Mouse (Mus musculus) megakaryocyte, embryonic 14.5 days (primary cell): ENCODE data around the gene Nrf1. TPM values are rescaled to one million over a fixed set of nuclear protein-coding genes. Genes with fewer than 3 reads are reported as not detected.

Experiments used
- H3K27me3 ChIP-seq: replicated peaks from 2 replicates; pipeline ENCODE3; 2012; ENCODE audit warnings: inconsistent platforms
- H3K36me3 ChIP-seq: replicated peaks from 2 replicates; pipeline ENCODE3; 2012; ENCODE audit warnings: low read length, inconsistent platforms, mixed read lengths
- H3K4me1 ChIP-seq: 2 replicates; pipeline ENCODE4 v1.6.1; 2012; ENCODE audit warnings: inconsistent platforms
- H3K4me3 ChIP-seq: replicated peaks from 2 replicates; pipeline ENCODE3; 2012; ENCODE audit warnings: moderate library complexity, mild to moderate bottlenecking, inconsistent platforms
- H3K9me3 ChIP-seq: 2 replicates; pipeline ENCODE4 v1.6.1; 2012; ENCODE audit warnings: inconsistent platforms
- FLI1 ChIP-seq: IDR thresholded peaks from 2 replicates; pipeline ENCODE4 v1.6.1; 2012; ENCODE audit warnings: low read length, inconsistent platforms, mixed read lengths
- GATA1 ChIP-seq: IDR thresholded peaks from 3 replicates; pipeline ENCODE4 v1.6.1; 2012; ENCODE audit warnings: mixed read lengths, low read length, inconsistent platforms, borderline replicate concordance
- polyA plus RNA-seq: library from polyadenylated mRNA; stranded (reverse); fragments of >175 nt; gene quantifications from 2 replicates; pipeline ENCODE4 v1.2.3, GENCODE M21; 2012; ENCODE audit warnings: low replicate concordance; ENCODE audit not compliant: insufficient read depth

The Nrf1 gene
- polyA plus RNA-seq, 1 experiment = 7.3 TPM

- H3K4me1 ChIP-seq = peaks cover 7% of the 10 kb centered on the region
- H3K4me3 ChIP-seq = no peak overlapping the region
- no peaks in the 10 kb centered on the region for H3K36me3 ChIP-seq
- peaks cover 5% of the 10 kb centered on the region for H3K9me3 ChIP-seq
- TF ChIP-seq FLI1 = no peak
- TF ChIP-seq GATA1 = no peak
- H3K27me3 ChIP-seq = peaks cover 4% of the 10 kb centered on the region
Observed at GRCm38 (mm10) chr6:30026799-30027198, 21.0 kb upstream of the Nrf1 start.

- Histone ChIP-seq H3K4me1 (peaks cover 7% of the 10 kb centered on the region), H3K4me3 (no peak overlapping the region), H3K9me3 (no peaks in the 10 kb centered on the region), H3K27me3 (peaks cover 4% of the 10 kb centered on the region), H3K36me3 (no peaks in the 10 kb centered on the region)
- TF ChIP-seq FLI1 = no peak
- no peak for TF ChIP-seq GATA1
Observed at GRCm38 (mm10) chr6:30028358-30028757, 19.4 kb upstream of the Nrf1 start.

GRCm38 (mm10) chr6:30035112-30035511 is 12.7 kb upstream of the Nrf1 start:
- Histone ChIP-seq H3K9me3 (no peaks in the 10 kb centered on the region), H3K36me3 (no peaks in the 10 kb centered on the region), H3K4me3 (no peak overlapping the region), H3K27me3 (no peaks in the 10 kb centered on the region), H3K4me1 (peaks cover 9% of the 10 kb centered on the region)
- TF ChIP-seq FLI1 (no peak), GATA1 (no peak)

- TF ChIP-seq FLI1 = no peak
- TF ChIP-seq GATA1 = no peak
- H3K4me3 ChIP-seq = no peak overlapping the region
Observed at GRCm38 (mm10) chr6:30041498-30041897, 6.3 kb upstream of the Nrf1 start.

GRCm38 (mm10) chr6:30042483-30042882 is 5.3 kb upstream of the Nrf1 start:
- peak overlapping the region; percentile 79 for H3K4me3 ChIP-seq
- TF ChIP-seq FLI1 (no peak), GATA1 (no peak; the same call in 2 of the 3 replicates)
- H3K9me3 ChIP-seq = no peaks in the 10 kb centered on the region
- no peaks in the 10 kb centered on the region for H3K27me3 ChIP-seq
- H3K4me1 ChIP-seq = peaks cover 43% of the 10 kb centered on the region
- H3K36me3 ChIP-seq = peaks cover 6% of the 10 kb centered on the region

More at GRCm38 (mm10) chr6:30041498-30041897, 6.3 kb upstream of the Nrf1 start:
- Histone ChIP-seq H3K36me3 (peaks cover 6% of the 10 kb centered on the region), H3K4me1 (peaks cover 39% of the 10 kb centered on the region), H3K27me3 (no peaks in the 10 kb centered on the region), H3K9me3 (no peaks in the 10 kb centered on the region)

GRCm38 (mm10) chr6:30048163-30048500 is 344 bp downstream of the Nrf1 start:
- peaks cover 56% of the 10 kb centered on the region for H3K4me1 ChIP-seq
- TF ChIP-seq FLI1 (no peak), GATA1 (no peak)
- no peaks in the 10 kb centered on the region for H3K9me3 ChIP-seq
- peaks cover 11% of the 10 kb centered on the region for H3K36me3 ChIP-seq
- no peaks in the 10 kb centered on the region for H3K27me3 ChIP-seq
- H3K4me3 ChIP-seq = peak overlapping the region; percentile 96

GRCm38 (mm10) chr6:30048501-30049353 is 939 bp downstream of the Nrf1 start:
- Histone ChIP-seq H3K27me3 (no peaks in the 10 kb centered on the region), H3K9me3 (no peaks in the 10 kb centered on the region), H3K4me1 (peaks cover 58% of the 10 kb centered on the region), H3K4me3 (peak overlapping the region; percentile 96), H3K36me3 (peaks cover 11% of the 10 kb centered on the region)
- TF ChIP-seq GATA1 (no peak), FLI1 (no peak)

- TF ChIP-seq GATA1 = no peak
- TF ChIP-seq FLI1 = no peak
- Histone ChIP-seq H3K4me3 (peak overlapping the region; percentile 1), H3K4me1 (peaks cover 50% of the 10 kb centered on the region), H3K36me3 (peaks cover 15% of the 10 kb centered on the region), H3K9me3 (no peaks in the 10 kb centered on the region), H3K27me3 (no peaks in the 10 kb centered on the region)
Observed at GRCm38 (mm10) chr6:30053116-30053515, 5.3 kb downstream of the Nrf1 start.

GRCm38 (mm10) chr6:30062544-30062943 is 14.8 kb downstream of the Nrf1 start:
- H3K36me3 ChIP-seq = peaks cover 4% of the 10 kb centered on the region
- H3K9me3 ChIP-seq = no peaks in the 10 kb centered on the region
- no peak overlapping the region for H3K4me3 ChIP-seq
- H3K27me3 ChIP-seq = no peaks in the 10 kb centered on the region
- TF ChIP-seq FLI1 = no peak
- TF ChIP-seq GATA1 = no peak
- H3K4me1 ChIP-seq = peaks cover 31% of the 10 kb centered on the region

GRCm38 (mm10) chr6:30065369-30065768 is 17.6 kb downstream of the Nrf1 start:
- H3K9me3 ChIP-seq = no peaks in the 10 kb centered on the region
- TF ChIP-seq FLI1 (no peak), GATA1 (no peak)
- H3K36me3 ChIP-seq = peaks cover 4% of the 10 kb centered on the region
- no peaks in the 10 kb centered on the region for H3K27me3 ChIP-seq
- no peak overlapping the region for H3K4me3 ChIP-seq
- H3K4me1 ChIP-seq = peaks cover 41% of the 10 kb centered on the region

- H3K4me1 ChIP-seq = peaks cover 36% of the 10 kb centered on the region
- peaks cover 6% of the 10 kb centered on the region for H3K36me3 ChIP-seq
- no peak for TF ChIP-seq FLI1
- no peak for TF ChIP-seq GATA1
- no peaks in the 10 kb centered on the region for H3K9me3 ChIP-seq
- no peak overlapping the region for H3K4me3 ChIP-seq
- H3K27me3 ChIP-seq = no peaks in the 10 kb centered on the region
Observed at GRCm38 (mm10) chr6:30066746-30067145, 19.0 kb downstream of the Nrf1 start.
